ENCODE assay signal across 25 mouse cellular contexts in the genomic region with DNA sequence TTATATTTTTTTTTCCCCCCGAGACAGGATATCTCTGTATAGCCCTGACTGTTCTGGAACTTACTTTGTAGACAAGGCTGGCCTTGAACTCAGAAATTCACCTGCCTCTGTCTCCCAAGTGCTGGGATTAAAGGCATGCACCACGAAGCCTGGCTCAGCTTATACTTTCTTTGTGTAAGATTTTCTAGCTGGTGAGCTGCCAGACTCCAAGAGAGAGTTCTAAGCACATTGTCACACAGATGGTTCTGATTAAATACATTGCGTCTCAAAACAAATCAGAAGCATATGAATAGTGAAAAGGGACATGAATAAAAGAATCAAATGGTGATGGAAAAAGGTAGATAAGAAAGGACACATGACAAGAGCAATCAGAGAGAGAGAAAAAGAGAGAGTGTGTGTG.
DNase-seq lines count a peak whose midpoint lies in the region; ATAC-seq and TF ChIP-seq lines count a peak whose summit lies in the region.
"Had no signal": no experiment of that assay in that cellular context is flagged by ENCODE, and none has a peak within 500 bp of the region (broad histone marks: within the 10 kb centered on the region; RNA-seq: fewer than 3 reads in every experiment).

No protein-coding gene starts in this region.

- H3K36me3 ChIP-seq in embryonic facial prominence, embryonic 11.5 days (replicated peaks; ENCODE audit: control insufficient read depth, insufficient read depth, low read depth, low read length): no peaks in the 10 kb centered on the region
- H3K36me3 ChIP-seq in embryonic facial prominence, embryonic 10.5 days (replicated peaks): no peaks in the 10 kb centered on the region
- no peaks in the 10 kb centered on the region for H3K36me3 ChIP-seq in limb, embryonic 14.5 days (ENCODE audit: control insufficient read depth, insufficient read depth, low read length)
- H3K36me3 ChIP-seq in limb, embryonic 10.5 days: no peaks in the 10 kb centered on the region
- H3K36me3 ChIP-seq: embryonic facial prominence, embryonic 12.5 days; G1E; heart, embryonic 10.5 days; hindbrain, embryonic 12.5 days had no signal

- peak; percentile 69 for DNase-seq in embryonic facial prominence, embryonic 11.5 days (ENCODE audit: low spot score)
- no peak for DNase-seq in embryonic facial prominence, embryonic 10.5 days (ENCODE audit: low spot score)
- DNase-seq in limb, embryonic 14.5 days (ENCODE audit: low spot score): peak; percentile 12
- DNase-seq in limb, embryonic 10.5 days (ENCODE audit: low spot score): no peak
- DNase-seq in brain, embryonic 18.5 days (ENCODE audit: low read depth, low spot score): peak; percentile 28
- peak; percentile 5 for DNase-seq in mesoderm, embryonic 11.5 days (ENCODE audit: low read depth, low spot score)
- DNase-seq in cerebellum, adult 9-10 months: no peak
- DNase-seq in natural killer cell, adult 2 months (ENCODE audit: low spot score in 2 of 2): no peak
- DNase-seq: adrenal gland, postnatal 25 days; cerebellum, adult 11-12 months; cerebellum, adult 9-11 months; cerebellum, postnatal 36 days; gastrocnemius, postnatal 10 days; heart, adult 18-20 months; heart, postnatal 10 days; heart, postnatal 4 days; kidney, adult 8-10 months had no signal

- ATAC-seq in embryonic facial prominence, embryonic 11.5 days (replicated peaks; ENCODE audit: insufficient number of reproducible peaks, low FRiP score, low TSS enrichment, low read depth): no peak
- no peak for ATAC-seq in limb, embryonic 14.5 days (ENCODE audit: low FRiP score, low read depth)
- ATAC-seq: hindbrain, embryonic 16.5 days; inflammation-experienced regulatory T-cells, adult 6 months; intestine, postnatal 0 days had no signal

- H3K4me3 ChIP-seq in embryonic facial prominence, embryonic 11.5 days (ENCODE audit: low read depth, low read length): no peak overlapping the region
- H3K4me3 ChIP-seq in embryonic facial prominence, embryonic 10.5 days: no peak overlapping the region
- no peak overlapping the region for H3K4me3 ChIP-seq in limb, embryonic 14.5 days (replicated peaks; ENCODE audit: low read length)
- H3K4me3 ChIP-seq in limb, embryonic 10.5 days: no peak overlapping the region
- H3K4me3 ChIP-seq: embryonic facial prominence, embryonic 12.5 days; heart, embryonic 10.5 days; hindbrain, embryonic 12.5 days had no signal

- no peak overlapping the region for H3K27ac ChIP-seq in embryonic facial prominence, embryonic 11.5 days (replicated peaks; ENCODE audit: low read depth, low read length)
- no peak overlapping the region for H3K27ac ChIP-seq in embryonic facial prominence, embryonic 10.5 days (replicated peaks)
- no peak overlapping the region for H3K27ac ChIP-seq in limb, embryonic 14.5 days (replicated peaks; ENCODE audit: low read depth, low read length)
- no peak overlapping the region for H3K27ac ChIP-seq in limb, embryonic 10.5 days
- H3K27ac ChIP-seq: embryonic facial prominence, embryonic 12.5 days; heart, embryonic 10.5 days; hindbrain, embryonic 12.5 days; kidney, postnatal 0 days had no signal

- H3K9ac ChIP-seq in embryonic facial prominence, embryonic 11.5 days (replicated peaks; ENCODE audit: low read length): no peak overlapping the region
- H3K9ac ChIP-seq in limb, embryonic 14.5 days (ENCODE audit: low read depth, low read length, severe bottlenecking): no peak overlapping the region
- H3K9ac ChIP-seq: embryonic facial prominence, embryonic 12.5 days; hindbrain, embryonic 12.5 days had no signal

- no peaks in the 10 kb centered on the region for H3K9me3 ChIP-seq in embryonic facial prominence, embryonic 11.5 days (replicated peaks; ENCODE audit: control insufficient read depth, low read length)
- no peaks in the 10 kb centered on the region for H3K9me3 ChIP-seq in embryonic facial prominence, embryonic 10.5 days
- H3K9me3 ChIP-seq in limb, embryonic 14.5 days (ENCODE audit: control insufficient read depth, low read length): no peaks in the 10 kb centered on the region
- no peaks in the 10 kb centered on the region for H3K9me3 ChIP-seq in limb, embryonic 10.5 days (replicated peaks)
- H3K9me3 ChIP-seq: embryonic facial prominence, embryonic 12.5 days; G1E; heart, embryonic 10.5 days; hindbrain, embryonic 12.5 days had no signal

- H3K4me2 ChIP-seq in embryonic facial prominence, embryonic 11.5 days (ENCODE audit: low read depth, low read length): no peak overlapping the region
- H3K4me2 ChIP-seq in limb, embryonic 14.5 days (replicated peaks; ENCODE audit: low read depth, low read length, severe bottlenecking): no peak overlapping the region
- H3K4me2 ChIP-seq: embryonic facial prominence, embryonic 12.5 days; hindbrain, embryonic 12.5 days had no signal

- H3K4me1 ChIP-seq in embryonic facial prominence, embryonic 11.5 days (ENCODE audit: control insufficient read depth, insufficient read depth, low read length): no peaks in the 10 kb centered on the region
- no peaks in the 10 kb centered on the region for H3K4me1 ChIP-seq in embryonic facial prominence, embryonic 10.5 days
- H3K4me1 ChIP-seq in limb, embryonic 14.5 days (ENCODE audit: control insufficient read depth, insufficient read depth, low read length): no peaks in the 10 kb centered on the region
- H3K4me1 ChIP-seq in limb, embryonic 10.5 days: no peaks in the 10 kb centered on the region
- H3K4me1 ChIP-seq: embryonic facial prominence, embryonic 12.5 days; heart, embryonic 10.5 days; hindbrain, embryonic 12.5 days had no signal

- WGBS in embryonic facial prominence, embryonic 11.5 days: 39% methylated on average over 3 of the region's 3 CpGs
- WGBS in embryonic facial prominence, embryonic 10.5 days: 51% methylated on average over 3 of the region's 3 CpGs
- 47% methylated on average over 3 of the region's 3 CpGs for WGBS in limb, embryonic 14.5 days
- WGBS in limb, embryonic 10.5 days: 45% methylated on average over 3 of the region's 3 CpGs

- no peak for TF ChIP-seq POLR2A in limb, embryonic 14.5 days (IDR thresholded peaks at IDR 0.05; ENCODE audit: borderline replicate concordance, extremely low read depth, insufficient read depth, insufficient read length)

- no peaks in the 10 kb centered on the region for H3K27me3 ChIP-seq in embryonic facial prominence, embryonic 11.5 days (ENCODE audit: control insufficient read depth, insufficient read depth, low read length)
- no peaks in the 10 kb centered on the region for H3K27me3 ChIP-seq in embryonic facial prominence, embryonic 10.5 days (replicated peaks; ENCODE audit: low read depth, poor library complexity, severe bottlenecking)
- no peaks in the 10 kb centered on the region for H3K27me3 ChIP-seq in limb, embryonic 14.5 days (ENCODE audit: control insufficient read depth, insufficient read depth, low read length)
- no peaks in the 10 kb centered on the region for H3K27me3 ChIP-seq in limb, embryonic 10.5 days (ENCODE audit: low read depth, poor library complexity, severe bottlenecking)
- H3K27me3 ChIP-seq: embryonic facial prominence, embryonic 12.5 days; hindbrain, embryonic 12.5 days had no signal

Comparison
In these comparisons a context has a peak if more than half of its experiments do, and no peak if none do; other contexts are left out.
1. DNase-seq: peak in embryonic facial prominence, embryonic 11.5 days (single experiment), limb, embryonic 14.5 days (single experiment), brain, embryonic 18.5 days (single experiment) and mesoderm, embryonic 11.5 days (single experiment); none in embryonic facial prominence, embryonic 10.5 days (single experiment), limb, embryonic 10.5 days (single experiment), cerebellum, adult 9-10 months (single experiment) and natural killer cell, adult 2 months (0 of 2).